Mouse (Mus musculus) hindbrain, postnatal 0 days (tissue): ENCODE results near the gene Ccdc24. TPM values are rescaled to one million over a fixed set of nuclear protein-coding genes. Genes with fewer than 3 reads are reported as not detected.

Experiments used
- ATAC-seq: fragments of 200-750 bp; cut with Nextera tagmentation; 2 replicates; pipeline ENCODE4 v1.8.0; 2017; ENCODE audit warnings: mild to moderate bottlenecking, moderate TSS enrichment, moderate library complexity
- DNase-seq: peaks from one replicate; pipeline ENCODE4 v3.0.0-alpha.2; 2015; ENCODE audit warnings: low spot score
- H3K27ac ChIP-seq: fragments of 300-500 bp; sonication (generic); 2 replicates; pipeline ENCODE4 v1.5.1; 2014; ENCODE audit warnings: mild to moderate bottlenecking
- H3K27me3 ChIP-seq: fragments of 300-500 bp; sonication (generic); 2 replicates; pipeline ENCODE4 v1.6.1; 2014; ENCODE audit warnings: low read length, mixed read lengths; ENCODE audit not compliant: insufficient read depth
- H3K36me3 ChIP-seq: fragments of 300-500 bp; sonication (generic); 2 replicates; pipeline ENCODE4 v1.6.1; 2014; ENCODE audit warnings: low read length, mixed read lengths; ENCODE audit not compliant: insufficient read depth
- H3K4me1 ChIP-seq: fragments of 300-500 bp; sonication (generic); 2 replicates; pipeline ENCODE4 v1.6.1; 2014; ENCODE audit warnings: antibody characterized with exemption, low read length, mixed read lengths; ENCODE audit not compliant: insufficient read depth
- H3K4me2 ChIP-seq: fragments of 300-500 bp; sonication (generic); 2 replicates; pipeline ENCODE4 v1.6.1; 2014; ENCODE audit warnings: low read depth, mild to moderate bottlenecking, low read length, moderate library complexity, mixed read lengths
- H3K4me3 ChIP-seq: fragments of 300-500 bp; sonication (generic); 2 replicates; pipeline ENCODE4 v1.5.1; 2014; ENCODE audit warnings: low read length
- H3K9ac ChIP-seq: fragments of 300-500 bp; sonication (generic); replicated peaks from 2 replicates; pipeline ENCODE4 v1.6.1; 2014; ENCODE audit warnings: mild to moderate bottlenecking, low read length, moderate library complexity, mixed read lengths
- H3K9me3 ChIP-seq: fragments of 300-500 bp; sonication (generic); 2 replicates; pipeline ENCODE4 v1.6.1; 2016; ENCODE audit warnings: low read length, mixed read lengths
- CTCF ChIP-seq: IDR thresholded peaks from 2 replicates; pipeline ENCODE4 v1.5.1; 2016; ENCODE audit warnings: antibody characterized with exemption, control low read depth, low read depth
- WGBS: fragments of 180-500 bp; shearing (Covaris S2); extraction: QIAGEN DNeasy Blood & Tissue Kit; methylation state at CpG from one replicate; pipeline ENCODE4 v1.1.7; 2014; 5-methylcytosine and 5-hydroxymethylcytosine counted together
- polyA plus RNA-seq: library from polyadenylated mRNA; unstranded; fragments of >200 nt; fragmentation: Nextera tagmentation; extraction: Ambion mirVana; gene quantifications from 2 replicates; pipeline ENCODE4 v1.2.1, GENCODE M21; 2015
- total RNA-seq: library from RNA; depleted of rRNA; stranded (reverse); fragments of >200 nt; gene quantifications from 2 replicates; pipeline ENCODE4 v1.2.3, GENCODE M21; 2014

Gene Ccdc24
- total and polyA plus RNA-seq, 2 experiments from 2014 or later: 1.7 to 2.0 TPM

DNA sequence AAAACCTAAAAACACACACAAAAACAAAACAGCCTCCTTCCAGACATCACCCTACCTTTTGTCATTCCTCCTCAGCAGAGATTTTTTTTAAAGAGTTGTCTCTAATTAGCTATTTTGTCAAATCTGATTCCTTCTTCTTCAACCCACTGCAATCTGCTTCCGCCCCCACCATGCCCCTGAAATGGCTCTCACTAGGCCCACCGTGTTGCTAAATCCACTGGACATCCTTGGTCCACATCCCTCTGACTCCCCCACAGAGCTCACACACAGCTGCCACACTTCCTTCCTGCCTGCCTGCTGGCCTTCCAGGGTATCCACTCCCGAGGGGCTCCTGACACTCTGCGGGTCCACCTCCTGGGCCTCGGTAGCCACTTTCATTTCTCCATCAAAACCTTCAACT, 6.3 kb upstream of the Ccdc24 start:
- Histone ChIP-seq H3K4me1 (peaks cover 12% of the 10 kb centered on the region), H3K27ac (no peak overlapping the region), H3K27me3 (no peaks in the 10 kb centered on the region), H3K4me2 (no peak overlapping the region), H3K9me3 (no peaks in the 10 kb centered on the region), H3K4me3 (no peak overlapping the region), H3K9ac (no peak overlapping the region), H3K36me3 (peaks cover 19% of the 10 kb centered on the region)
- no peak for ATAC-seq
- no peak for DNase-seq
- WGBS: 70% methylated on average over 5 of the region's 5 CpGs
- TF ChIP-seq CTCF: no peak

DNA sequence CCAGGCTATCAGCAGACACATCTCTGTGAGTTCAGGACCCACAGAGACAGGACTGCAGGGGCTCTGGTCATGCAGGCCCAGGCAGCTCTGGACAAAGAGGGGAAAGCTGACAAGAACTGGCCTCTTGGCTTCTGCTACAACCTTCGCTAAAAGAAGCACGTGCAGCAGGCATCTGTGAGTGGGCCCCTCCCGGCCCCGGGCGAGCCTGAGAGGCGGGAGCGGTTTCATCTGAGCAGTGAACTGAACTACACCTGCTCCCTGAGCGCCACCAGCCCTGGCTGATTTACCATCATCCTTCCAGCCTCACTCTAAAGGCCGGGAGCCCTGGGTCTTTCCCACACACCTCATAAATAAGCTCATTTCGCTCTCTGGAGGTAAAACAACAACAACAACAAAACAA, 5.9 kb upstream of the Ccdc24 start:
- Histone ChIP-seq H3K9me3 (no peaks in the 10 kb centered on the region), H3K4me1 (peaks cover 9% of the 10 kb centered on the region; the same call in 1 of the 2 replicates), H3K27me3 (no peaks in the 10 kb centered on the region), H3K9ac (no peak overlapping the region), H3K36me3 (peaks cover 19% of the 10 kb centered on the region), H3K27ac (no peak overlapping the region), H3K4me2 (no peak overlapping the region), H3K4me3 (no peak overlapping the region)
- no peak for ATAC-seq
- no peak for TF ChIP-seq CTCF
- no peak for DNase-seq
- 35% methylated on average over 10 of the region's 10 CpGs for WGBS

DNA sequence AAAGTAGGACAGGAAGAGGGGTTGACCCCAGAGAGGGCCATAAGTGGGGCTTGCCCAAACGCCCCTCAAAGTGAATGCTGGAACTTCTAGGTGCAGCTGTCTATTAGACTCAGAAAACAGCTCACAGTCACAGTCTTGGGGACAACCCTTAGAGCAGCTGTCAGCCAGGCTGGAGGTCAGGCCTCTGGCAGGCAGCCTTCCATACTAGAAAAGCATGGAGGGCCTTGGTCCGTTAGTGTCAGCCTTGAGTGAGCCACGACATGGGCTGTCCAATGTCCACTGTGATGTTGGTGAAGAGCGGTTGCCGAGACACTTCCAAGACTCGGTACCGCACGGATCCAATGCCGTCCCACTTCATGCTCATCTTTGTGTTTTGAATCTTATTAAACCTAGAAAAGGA, 1.3 kb upstream of the Ccdc24 start:
- no peak for TF ChIP-seq CTCF
- Histone ChIP-seq H3K9ac (no peak overlapping the region), H3K36me3 (peaks cover 19% of the 10 kb centered on the region), H3K4me1 (no peaks in the 10 kb centered on the region), H3K4me2 (no peak overlapping the region), H3K27ac (no peak overlapping the region), H3K4me3 (no peak overlapping the region), H3K27me3 (no peaks in the 10 kb centered on the region), H3K9me3 (no peaks in the 10 kb centered on the region)
- WGBS: 87% methylated on average over 9 of the region's 9 CpGs
- ATAC-seq (no peak), DNase-seq (no peak)

DNA sequence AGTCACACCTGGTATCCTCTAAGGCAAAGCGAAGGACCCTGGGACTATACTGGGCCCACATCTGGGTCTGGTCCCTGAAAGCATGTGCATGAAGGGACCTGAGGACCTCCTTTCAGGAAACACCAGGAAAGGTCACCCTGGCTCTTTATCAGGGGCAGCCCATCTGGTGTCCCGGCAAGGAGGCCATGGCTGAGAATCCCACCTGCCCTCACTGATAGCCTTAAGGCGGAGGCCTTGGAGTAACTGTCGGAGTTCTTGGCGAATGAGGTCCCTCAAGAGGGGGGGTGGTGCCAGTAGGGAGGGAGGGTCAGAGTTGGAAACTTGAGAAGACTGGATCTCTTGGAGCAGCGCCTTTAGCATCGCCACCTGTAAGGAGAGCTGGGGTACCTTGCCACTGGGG, 570 bp downstream of the Ccdc24 start:
- H3K27me3 ChIP-seq: no peaks in the 10 kb centered on the region
- no peak overlapping the region for H3K27ac ChIP-seq
- DNase-seq (no peak), ATAC-seq (no peak)
- no peaks in the 10 kb centered on the region for H3K4me1 ChIP-seq
- no peak overlapping the region for H3K4me3 ChIP-seq
- H3K4me2 ChIP-seq: peak overlapping the region; percentile 31; the same call in 1 of the 2 replicates
- no peak for TF ChIP-seq CTCF
- no peak overlapping the region for H3K9ac ChIP-seq
- H3K9me3 ChIP-seq: no peaks in the 10 kb centered on the region
- 70% methylated on average over 7 of the region's 7 CpGs for WGBS
- peaks cover 6% of the 10 kb centered on the region for H3K36me3 ChIP-seq

DNA sequence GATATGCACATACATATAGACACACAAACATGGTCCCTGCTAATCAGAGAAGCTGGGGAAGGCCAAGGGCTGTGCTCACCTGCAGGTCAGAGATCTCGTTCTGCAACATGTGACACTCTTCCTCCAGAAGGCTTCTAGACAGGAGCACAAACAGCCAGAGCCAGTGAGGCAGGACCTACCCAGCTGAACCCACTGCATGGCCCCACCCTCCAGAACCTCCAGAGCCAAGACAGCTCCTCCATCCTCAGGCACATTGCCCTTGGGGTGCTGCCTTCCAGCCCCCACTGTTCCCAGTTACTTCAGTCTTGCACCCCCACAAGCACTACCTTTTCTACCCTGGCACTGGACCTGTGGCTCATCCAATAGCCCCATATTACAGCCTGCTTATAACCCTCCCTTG, 1.9 kb downstream of the Ccdc24 start:
- no peak for TF ChIP-seq CTCF
- H3K27ac ChIP-seq: no peak overlapping the region
- no peak for DNase-seq
- no peaks in the 10 kb centered on the region; the same call in 1 of the 2 replicates for H3K36me3 ChIP-seq
- H3K4me1 ChIP-seq: no peaks in the 10 kb centered on the region
- H3K4me2 ChIP-seq: no peak overlapping the region
- 53% methylated on average over 1 of the region's 1 CpGs for whole genome bisulfite sequencing
- no peak for ATAC-seq
- H3K9me3 ChIP-seq: no peaks in the 10 kb centered on the region
- no peaks in the 10 kb centered on the region for H3K27me3 ChIP-seq
- no peak overlapping the region for H3K4me3 ChIP-seq
- H3K9ac ChIP-seq: no peak overlapping the region

DNA sequence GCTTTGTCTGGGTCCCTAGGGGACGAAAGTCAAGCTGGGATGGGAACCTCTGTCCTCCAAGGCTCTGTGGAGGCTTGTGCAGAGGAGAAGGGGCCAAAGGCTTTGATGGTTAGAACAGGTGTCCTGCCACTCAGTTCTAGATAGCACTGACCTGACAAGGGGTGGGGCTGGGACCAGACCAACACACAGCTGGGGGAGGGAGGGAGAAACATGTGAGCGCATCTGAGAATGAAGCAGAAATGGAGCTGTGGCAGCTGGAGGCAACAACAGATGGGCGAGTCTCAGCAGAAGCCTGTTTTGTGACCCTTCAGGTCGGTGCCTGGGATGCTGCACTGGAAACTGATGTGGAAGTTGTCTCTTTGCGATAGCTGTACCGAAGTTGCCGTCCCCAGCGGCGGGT, 3.0 kb downstream of the Ccdc24 start:
- Histone ChIP-seq H3K9me3 (no peaks in the 10 kb centered on the region), H3K4me3 (no peak overlapping the region), H3K9ac (no peak overlapping the region), H3K4me2 (no peak overlapping the region), H3K36me3 (no peaks in the 10 kb centered on the region; the same call in 1 of the 2 replicates), H3K27me3 (no peaks in the 10 kb centered on the region), H3K27ac (0 out of 2 replicates have a peak overlapping the region, but pooled peaks have one; percentile 20), H3K4me1 (no peaks in the 10 kb centered on the region)
- TF ChIP-seq CTCF: no peak
- ATAC-seq (no peak), DNase-seq (no peak)
- WGBS: 55% methylated on average over 9 of the region's 9 CpGs

DNA sequence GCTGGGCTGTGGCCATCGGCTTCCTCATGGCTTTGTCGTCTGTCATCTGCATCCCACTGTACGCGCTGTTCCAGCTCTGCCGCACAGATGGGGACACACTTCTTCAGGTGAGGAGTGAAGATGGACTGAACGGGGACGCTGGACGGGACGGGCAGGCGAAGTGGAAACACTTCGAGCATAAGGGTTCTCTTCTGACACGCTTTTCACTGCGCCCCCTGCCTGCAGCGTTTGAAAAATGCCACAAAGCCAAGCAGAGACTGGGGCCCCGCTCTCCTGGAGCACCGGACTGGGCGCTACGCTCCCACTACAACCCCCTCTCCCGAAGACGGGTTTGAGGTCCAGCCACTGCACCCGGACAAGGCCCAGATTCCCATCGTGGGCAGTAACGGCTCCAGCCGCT, 4.5 kb downstream of the Ccdc24 start:
- no peak overlapping the region for H3K4me2 ChIP-seq
- peak; percentile 74 for DNase-seq
- ATAC-seq: no peak

More for the DNA sequence above, 4.5 kb downstream of the Ccdc24 start:
- Histone ChIP-seq H3K27me3 (no peaks in the 10 kb centered on the region), H3K9ac (no peak overlapping the region), H3K27ac (no peak overlapping the region), H3K4me1 (no peaks in the 10 kb centered on the region), H3K9me3 (no peaks in the 10 kb centered on the region), H3K36me3 (0 out of 2 replicates have a peak, but pooled peaks cover 3% of the 10 kb centered on the region), H3K4me3 (no peak overlapping the region)
- TF ChIP-seq CTCF: peak; percentile 81
- 13% methylated on average over 24 of the region's 24 CpGs for WGBS
